Mouse (Mus musculus) intestine, postnatal 0 days (tissue): ENCODE data around the gene Eif4h. TPM values are rescaled to one million over a fixed set of nuclear protein-coding genes. Genes with fewer than 3 reads are reported as not detected.

Experiments
- ATAC-seq: fragments of 200-750 bp; cut with Nextera tagmentation; 2 replicates; pipeline ENCODE4 v1.8.0; 2017; ENCODE audit warnings: mild to moderate bottlenecking, moderate TSS enrichment, moderate library complexity
- H3K27ac ChIP-seq: fragments of 300-500 bp; sonication (generic); 2 replicates; pipeline ENCODE4 v1.5.1; 2014; ENCODE audit warnings: mild to moderate bottlenecking, low read depth, low read length, moderate library complexity
- H3K27me3 ChIP-seq: fragments of 300-500 bp; sonication (generic); replicated peaks from 2 replicates; pipeline ENCODE4 v1.6.1; 2014; ENCODE audit warnings: low read length, mixed read lengths; ENCODE audit not compliant: control insufficient read depth, insufficient read depth
- H3K36me3 ChIP-seq: fragments of 300-500 bp; sonication (generic); 2 replicates; pipeline ENCODE4 v1.6.1; 2014; ENCODE audit warnings: mild to moderate bottlenecking, moderate library complexity; ENCODE audit not compliant: control insufficient read depth, insufficient read depth
- H3K4me1 ChIP-seq: fragments of 300-500 bp; sonication (generic); replicated peaks from 2 replicates; pipeline ENCODE4 v1.6.1; 2014; ENCODE audit warnings: antibody characterized with exemption, low read length, mixed read lengths; ENCODE audit not compliant: control insufficient read depth, insufficient read depth
- H3K4me2 ChIP-seq: fragments of 300-500 bp; sonication (generic); replicated peaks from 2 replicates; pipeline ENCODE4 v1.6.1; 2014; ENCODE audit warnings: low read depth, mild to moderate bottlenecking, moderate library complexity
- H3K4me3 ChIP-seq: fragments of 300-500 bp; sonication (generic); 2 replicates; pipeline ENCODE4 v1.5.1; 2014; ENCODE audit warnings: low read depth, low read length
- H3K9ac ChIP-seq: fragments of 300-500 bp; sonication (generic); 2 replicates; pipeline ENCODE4 v1.6.1; 2014; ENCODE audit warnings: mild to moderate bottlenecking, low read depth, low read length
- H3K9me3 ChIP-seq: fragments of 300-500 bp; sonication (generic); 2 replicates; pipeline ENCODE4 v1.6.1; 2016; ENCODE audit warnings: mixed run types; ENCODE audit not compliant: control insufficient read depth
- CTCF ChIP-seq: sonication (generic); IDR thresholded peaks from 2 replicates; pipeline ENCODE4 v1.5.1; 2016; ENCODE audit warnings: low read depth, mild to moderate bottlenecking, control low read depth, antibody characterized with exemption, moderate library complexity
- WGBS: fragments of 180-500 bp; shearing (Covaris S2); extraction: QIAGEN DNeasy Blood & Tissue Kit; methylation state at CpG from one replicate; pipeline ENCODE4 v1.1.7; 2014; 5-methylcytosine and 5-hydroxymethylcytosine counted together
- polyA plus RNA-seq: library from polyadenylated mRNA; unstranded; fragments of >200 nt; fragmentation: Nextera tagmentation; extraction: Ambion mirVana; gene quantifications from 2 replicates; pipeline ENCODE4 v1.2.1, GENCODE M21; 2015

The Eif4h gene
- polyA plus RNA-seq, 1 experiment from 2014 or later, result 217 TPM

DNA sequence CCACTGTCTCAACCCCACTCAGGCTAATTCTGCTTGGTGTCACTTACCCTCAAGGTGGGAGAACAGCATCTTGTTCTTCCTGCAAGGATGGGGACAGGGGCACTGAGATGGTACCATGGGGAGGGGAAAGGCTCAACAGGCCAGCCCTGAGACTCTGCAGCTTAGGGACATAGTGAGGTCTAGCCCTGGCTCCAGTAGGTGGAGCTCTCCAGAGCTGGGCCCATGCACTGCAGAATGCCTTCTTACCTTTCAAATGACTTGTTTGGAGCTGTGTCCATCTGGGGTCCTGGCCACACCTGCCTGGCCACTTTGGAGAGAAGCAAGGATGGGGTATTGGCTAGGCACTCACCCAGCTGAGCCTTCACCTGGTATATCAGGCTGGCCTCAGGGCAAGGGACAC lies 33.0 kb downstream of the Eif4h start:
- Histone ChIP-seq H3K9me3 (no peaks in the 10 kb centered on the region), H3K9ac (no peak overlapping the region), H3K27me3 (no peaks in the 10 kb centered on the region), H3K4me1 (0 out of 2 replicates have a peak, but pooled peaks cover under 1% of the 10 kb centered on the region), H3K4me3 (no peak overlapping the region), H3K36me3 (no peaks in the 10 kb centered on the region), H3K4me2 (no peak overlapping the region), H3K27ac (no peak overlapping the region)
- peak; percentile 62 for TF ChIP-seq CTCF
- ATAC-seq, result no peak

DNA sequence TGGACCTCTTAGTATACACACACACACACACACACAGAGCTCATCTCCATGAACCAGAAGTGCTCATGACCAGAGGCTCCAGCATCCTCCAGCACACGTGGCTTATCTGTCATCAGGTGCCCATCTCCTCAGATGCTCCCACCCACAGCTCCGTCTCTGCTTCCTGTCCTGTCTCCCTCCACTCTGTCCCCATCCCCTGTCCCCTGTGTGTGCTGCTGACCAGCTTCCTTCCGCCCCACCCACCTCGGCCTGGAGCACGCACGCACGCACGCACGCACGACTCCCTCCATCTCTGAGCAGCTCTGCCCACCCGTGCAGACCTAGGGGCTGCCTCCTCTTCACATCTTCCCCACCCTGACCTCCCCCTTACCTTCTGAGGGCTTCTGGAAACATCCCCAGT lies 34.9 kb downstream of the Eif4h start:
- Histone ChIP-seq H3K4me3 (no peak overlapping the region), H3K27ac (no peak overlapping the region), H3K4me1 (no peaks in the 10 kb centered on the region), H3K4me2 (no peak overlapping the region), H3K27me3 (no peaks in the 10 kb centered on the region), H3K9ac (no peak overlapping the region), H3K9me3 (no peaks in the 10 kb centered on the region), H3K36me3 (0 out of 2 replicates have a peak, but pooled peaks cover 4% of the 10 kb centered on the region)
- no peak for ATAC-seq
- 84% methylated on average over 11 of the region's 11 CpGs for WGBS
- no peak for TF ChIP-seq CTCF

DNA sequence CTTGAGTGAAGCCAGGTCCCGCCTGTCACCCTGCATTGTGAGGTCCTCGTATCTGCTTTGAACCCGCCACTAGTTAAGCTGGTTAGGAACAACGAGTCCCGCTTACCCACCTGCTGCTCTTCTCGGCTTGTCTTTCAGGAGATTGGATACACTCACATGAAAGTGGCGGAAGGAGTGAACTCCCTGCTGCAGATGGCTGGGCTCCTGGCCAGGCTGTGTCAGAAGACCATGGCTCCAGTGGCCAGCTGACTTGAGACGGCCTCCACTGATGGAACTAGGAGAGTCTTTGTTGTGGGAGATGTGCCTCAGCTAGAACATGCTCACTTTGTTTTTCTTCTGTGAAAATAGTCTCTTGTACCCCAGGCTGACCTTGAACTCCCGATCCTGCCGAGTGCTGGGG lies 41.6 kb downstream of the Eif4h start:
- Histone ChIP-seq H3K4me3 (no peak overlapping the region), H3K36me3 (peaks cover 55% of the 10 kb centered on the region), H3K27ac (no peak overlapping the region), H3K27me3 (no peaks in the 10 kb centered on the region), H3K9me3 (no peaks in the 10 kb centered on the region), H3K9ac (no peak overlapping the region), H3K4me1 (no peaks in the 10 kb centered on the region), H3K4me2 (no peak overlapping the region)
- TF ChIP-seq CTCF, result no peak
- no peak for ATAC-seq
- 89% methylated on average over 10 of the region's 10 CpGs for WGBS

DNA sequence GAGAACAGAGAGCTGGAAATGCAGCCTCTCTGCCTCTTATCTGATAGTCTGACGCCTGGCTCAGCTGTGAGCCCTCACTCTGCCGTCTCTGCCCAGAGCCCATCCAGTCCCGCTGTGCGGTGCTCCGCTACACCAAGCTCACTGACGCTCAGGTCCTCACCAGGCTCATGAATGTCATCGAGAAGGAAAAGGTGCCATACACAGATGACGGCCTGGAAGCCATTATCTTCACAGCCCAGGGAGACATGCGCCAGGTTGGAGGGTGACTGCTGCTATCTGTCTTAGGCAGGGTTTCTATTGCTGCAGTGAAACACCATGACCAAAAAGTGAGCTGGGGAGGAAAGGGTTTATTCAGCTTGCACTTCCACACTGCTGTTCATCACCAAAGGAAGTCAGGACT lies 46.2 kb downstream of the Eif4h start:
- no peaks in the 10 kb centered on the region for H3K9me3 ChIP-seq
- peaks cover 72% of the 10 kb centered on the region for H3K36me3 ChIP-seq
- H3K4me3 ChIP-seq, result no peak overlapping the region
- H3K27me3 ChIP-seq, result no peaks in the 10 kb centered on the region
- H3K27ac ChIP-seq, result no peak overlapping the region
- H3K9ac ChIP-seq, result no peak overlapping the region
- no peak for TF ChIP-seq CTCF
- H3K4me2 ChIP-seq, result no peak overlapping the region
- ATAC-seq, result no peak
- WGBS, result 85% methylated on average over 9 of the region's 9 CpGs
- no peaks in the 10 kb centered on the region for H3K4me1 ChIP-seq

DNA sequence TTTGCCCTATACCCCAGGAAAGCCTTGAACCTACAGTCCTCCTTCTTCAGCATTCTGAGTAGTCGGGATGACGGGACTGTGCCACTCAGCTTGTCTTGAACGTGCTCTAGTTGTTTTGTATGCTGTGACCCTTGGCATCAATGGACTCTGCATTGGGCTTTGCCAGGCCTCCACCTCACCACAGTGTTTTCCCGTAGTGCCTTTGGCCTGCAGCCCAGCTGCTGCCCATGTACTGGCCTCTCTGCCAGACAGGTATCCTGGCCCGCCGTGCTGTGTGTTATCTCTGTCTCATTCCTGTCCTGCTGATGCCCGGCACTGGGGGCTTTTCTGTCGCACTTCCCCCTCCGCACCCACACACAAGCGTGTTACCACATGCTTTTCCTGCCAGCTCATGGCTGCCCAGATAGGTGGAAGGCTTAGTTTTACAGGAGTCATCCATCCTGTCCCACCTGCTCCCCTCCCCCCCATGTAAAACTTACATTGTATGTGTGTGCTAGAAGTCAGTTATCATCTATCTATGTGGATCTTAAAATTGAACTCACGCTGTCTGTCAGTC lies 47.2 kb downstream of the Eif4h start:
- TF ChIP-seq CTCF, result no peak
- H3K27ac ChIP-seq, result no peak overlapping the region
- H3K9ac ChIP-seq, result no peak overlapping the region
- no peaks in the 10 kb centered on the region for H3K4me1 ChIP-seq
- H3K4me2 ChIP-seq, result no peak overlapping the region
- H3K9me3 ChIP-seq, result no peaks in the 10 kb centered on the region
- no peaks in the 10 kb centered on the region for H3K27me3 ChIP-seq
- 92% methylated on average over 11 of the region's 11 CpGs for WGBS
- peaks cover 70% of the 10 kb centered on the region for H3K36me3 ChIP-seq
- no peak overlapping the region for H3K4me3 ChIP-seq
- ATAC-seq, result no peak

DNA sequence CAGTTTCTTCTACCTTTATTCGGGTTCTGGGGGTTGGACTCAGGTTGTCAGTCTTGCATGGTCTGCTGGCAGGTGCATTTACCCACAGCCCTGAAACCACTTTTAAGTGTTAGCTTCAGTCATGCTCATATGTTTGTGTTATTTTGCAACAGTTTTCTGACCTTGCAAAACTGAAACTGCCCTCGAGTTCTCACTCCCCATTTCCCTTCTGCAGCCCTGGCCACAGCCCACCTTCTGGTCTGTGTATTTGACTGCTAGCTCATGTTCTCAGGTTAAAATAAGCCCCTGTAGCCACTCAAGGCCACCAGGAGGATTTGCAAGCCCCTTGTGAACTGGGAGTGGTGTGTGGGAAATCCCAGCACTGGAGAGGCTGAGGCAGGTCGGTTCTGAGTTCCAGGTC lies 49.4 kb downstream of the Eif4h start:
- ATAC-seq, result no peak
- no peak overlapping the region for H3K4me3 ChIP-seq
- no peak overlapping the region for H3K27ac ChIP-seq
- no peaks in the 10 kb centered on the region for H3K4me1 ChIP-seq
- no peak overlapping the region for H3K4me2 ChIP-seq
- H3K9ac ChIP-seq, result no peak overlapping the region
- H3K9me3 ChIP-seq, result no peaks in the 10 kb centered on the region
- 85% methylated on average over 3 of the region's 3 CpGs for WGBS
- H3K36me3 ChIP-seq, result peaks cover 59% of the 10 kb centered on the region
- TF ChIP-seq CTCF, result no peak
- no peaks in the 10 kb centered on the region for H3K27me3 ChIP-seq

DNA sequence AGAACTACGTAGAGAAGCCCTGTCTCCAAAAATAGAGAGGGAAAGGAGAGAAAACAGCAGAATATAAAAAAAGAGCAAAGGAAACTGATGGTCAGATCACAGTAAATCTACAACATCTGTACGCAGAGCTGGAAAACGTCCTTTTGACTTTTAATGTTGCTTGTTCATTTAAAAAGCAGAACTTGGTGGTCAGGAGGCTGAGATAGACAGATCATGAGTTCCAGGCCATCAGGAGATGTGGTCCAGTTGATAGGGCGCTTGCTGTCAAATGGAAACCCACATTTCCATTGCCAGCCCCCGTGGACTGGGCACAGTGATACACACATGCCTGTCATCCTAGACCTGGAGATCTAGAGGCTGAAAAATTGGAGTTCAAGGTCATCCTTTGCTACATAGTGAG lies 54.5 kb downstream of the Eif4h start:
- ATAC-seq, result no peak
- Histone ChIP-seq H3K27ac (no peak overlapping the region), H3K9ac (no peak overlapping the region), H3K4me3 (no peak overlapping the region), H3K9me3 (no peaks in the 10 kb centered on the region), H3K4me2 (no peak overlapping the region), H3K27me3 (no peaks in the 10 kb centered on the region), H3K4me1 (no peaks in the 10 kb centered on the region), H3K36me3 (peaks cover 23% of the 10 kb centered on the region; the same call in 1 of the 2 replicates)
- TF ChIP-seq CTCF, result no peak
- WGBS, result 86% methylated on average over 5 of the region's 5 CpGs
